Mouse (Mus musculus) testis, adult 2 months (tissue): ENCODE data around the gene Snrpf.

Experiments used
- CTCF ChIP-seq: fragments of 200-500 bp; IDR thresholded peaks from 2 replicates; pipeline ENCODE4 v1.5.1; 2012; ENCODE audit warnings: low read depth, mild to moderate bottlenecking, inconsistent platforms, low read length, moderate library complexity; ENCODE audit not compliant: control insufficient read depth, insufficient read depth, insufficient replicate concordance
- POLR2A ChIP-seq: fragments of 200-500 bp; IDR thresholded peaks from 2 replicates; pipeline ENCODE4 v1.6.1; 2012; ENCODE audit warnings: low read depth, mild to moderate bottlenecking, inconsistent platforms, low read length, moderate library complexity; ENCODE audit not compliant: control insufficient read depth

DNA sequence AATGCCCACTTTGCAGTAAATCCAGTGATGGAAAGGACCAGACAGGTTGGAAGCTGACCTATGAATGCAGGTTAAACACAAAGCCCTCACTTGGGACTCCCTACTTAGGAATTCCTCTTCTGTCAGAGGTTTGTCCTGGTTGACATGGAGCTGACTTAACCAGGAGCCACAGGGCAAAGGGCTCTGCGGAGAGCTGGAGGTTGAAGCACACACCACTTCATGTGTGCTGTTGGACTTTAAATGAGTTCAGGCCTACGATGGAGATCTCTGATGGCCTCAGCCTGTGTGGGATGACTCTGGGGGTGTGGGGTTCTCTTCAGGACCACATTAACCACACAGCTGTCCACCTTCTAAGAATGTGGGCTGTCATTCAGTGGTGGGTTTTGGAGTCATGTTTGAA lies 51.2 kb downstream of the Snrpf start:
- TF ChIP-seq POLR2A: no peak
- no peak for TF ChIP-seq CTCF
